Mouse (Mus musculus) spleen, adult 2 months (tissue): ENCODE measurements around the gene Mrln.

Source experiments
- CTCF ChIP-seq: fragments of 200-500 bp; IDR thresholded peaks from 2 replicates; pipeline ENCODE4 v1.5.1; 2011; ENCODE audit warnings: mild to moderate bottlenecking, inconsistent platforms; ENCODE audit not compliant: insufficient read depth, insufficient read length, insufficient replicate concordance; ENCODE audit errors: extremely low read depth
- POLR2A ChIP-seq: fragments of 200-500 bp; IDR thresholded peaks from 2 replicates; pipeline ENCODE4 v1.6.1; 2011; ENCODE audit warnings: low read depth, low read length, inconsistent platforms

- TF ChIP-seq POLR2A (no peak), CTCF (peak; percentile 40; the same call in 1 of the 2 replicates)
Measured at GRCm38 (mm10) chr10:70156431-70157165, 47.9 kb upstream of the Mrln start.
